Mouse (Mus musculus) heart, postnatal 10 days (tissue): ENCODE data around the gene Zfp872. TPM values are rescaled to one million over a fixed set of nuclear protein-coding genes. Genes with fewer than 3 reads are reported as not detected.
"Not testable (repeated sequence)": the region's sequence is repeated elsewhere in the genome, so short reads cannot be mapped to it uniquely, and the experiment has no call there.

ENCODE experiments used
- DNase-seq, 2 experiments: peaks; one replicate each; pipeline ENCODE4 v3.0.0; 2021
- intact Hi-C: fragments of 180-260 bp; cut with DNase I; formaldehyde crosslinking; loops from one replicate; pipeline ENCODE4 v1.15.1; 2025
- total RNA-seq, 2 experiments: library from RNA; stranded (reverse); gene quantifications; 2 replicates each; pipeline ENCODE4 v1.2.3; 2021

Gene Zfp872
- total RNA-seq, 2 experiments from 2014 or later = 0.17 to 0.20 TPM

DNA sequence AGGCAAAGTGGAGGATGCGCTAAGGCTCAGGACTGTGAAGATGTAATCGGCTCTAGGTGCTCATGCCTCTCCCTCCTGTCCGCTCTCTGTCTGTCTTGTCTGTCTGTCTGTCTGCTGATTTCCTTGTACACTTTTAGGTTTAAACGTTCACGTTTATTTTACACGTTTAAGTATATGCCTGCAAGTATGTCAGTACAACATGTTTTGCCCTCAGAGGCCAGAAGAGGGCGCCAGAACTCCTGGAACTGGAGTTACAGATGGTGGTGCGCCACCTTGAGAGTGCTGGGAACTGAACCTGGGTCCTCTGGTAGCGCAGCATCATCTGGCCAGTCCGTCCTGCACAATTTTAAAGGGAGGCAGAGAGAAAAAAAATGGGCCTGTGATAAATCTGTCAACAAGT lies 21.2 kb upstream of the Zfp872 start:
- no peak for DNase-seq
- intact Hi-C loops = no loop called here

DNA sequence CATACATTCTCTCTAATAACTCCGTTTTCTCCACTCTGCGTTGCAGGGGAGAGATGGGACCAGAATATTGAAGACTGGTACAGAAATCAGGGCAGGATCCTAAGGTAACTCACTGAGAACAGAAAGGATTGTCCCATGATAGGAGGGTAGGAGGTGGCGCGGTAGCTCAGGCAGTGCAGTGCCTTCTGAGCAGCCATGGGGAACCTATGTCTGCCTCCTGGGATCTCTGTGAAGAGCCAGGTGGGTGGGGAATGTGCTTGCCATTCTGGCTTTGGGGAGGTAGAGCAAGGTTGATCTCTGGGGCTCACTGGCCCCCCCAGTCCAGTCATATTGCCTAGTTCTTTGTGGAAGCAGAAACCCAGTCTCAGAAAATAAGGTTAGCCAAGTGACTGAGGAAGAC lies 20.1 kb upstream of the Zfp872 start:
- intact Hi-C loops = no loop called here
- DNase-seq = no peak

DNA sequence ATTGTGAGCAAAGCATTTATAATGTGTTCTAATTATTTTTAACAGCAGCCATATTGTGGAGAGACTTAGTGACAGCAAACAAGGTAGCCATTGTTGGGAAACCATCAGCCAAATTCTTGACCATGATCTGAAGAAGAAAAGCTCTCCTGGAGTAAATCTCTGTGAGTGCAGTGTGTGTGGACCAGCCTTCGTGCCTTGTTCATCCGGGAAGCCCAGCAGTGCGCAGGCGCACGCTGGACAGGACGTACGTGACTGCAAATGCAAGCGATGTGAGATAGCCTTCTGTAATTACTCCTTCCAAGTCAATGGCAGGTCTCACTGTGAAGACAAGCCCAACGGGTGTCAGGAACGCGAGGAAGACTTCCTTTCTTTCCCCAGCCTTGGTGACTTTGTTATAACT lies 18.6 kb upstream of the Zfp872 start:
- DNase-seq = no peak
- intact Hi-C loops = no loop called here

DNA sequence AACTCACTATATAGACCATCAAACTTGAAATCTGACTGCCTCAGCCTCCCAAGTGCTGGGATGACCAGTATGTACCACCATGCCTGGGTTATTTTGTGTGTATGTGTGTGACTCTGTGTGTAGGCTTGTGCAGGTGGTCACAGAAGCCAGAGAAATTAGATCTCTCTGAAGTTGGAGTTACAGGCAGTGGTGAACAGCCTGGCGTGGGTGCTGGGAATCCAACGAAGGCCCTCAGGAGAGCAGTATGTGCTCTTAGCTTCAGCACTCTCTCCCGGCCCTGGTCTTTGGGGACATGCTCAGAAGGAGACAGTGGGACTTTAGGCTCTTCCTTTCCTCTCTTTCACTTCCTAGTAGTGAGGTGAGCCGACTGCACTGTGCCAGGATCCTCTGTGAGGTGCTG lies 15.6 kb upstream of the Zfp872 start:
- intact Hi-C loops = no loop called here
- no peak for DNase-seq

DNA sequence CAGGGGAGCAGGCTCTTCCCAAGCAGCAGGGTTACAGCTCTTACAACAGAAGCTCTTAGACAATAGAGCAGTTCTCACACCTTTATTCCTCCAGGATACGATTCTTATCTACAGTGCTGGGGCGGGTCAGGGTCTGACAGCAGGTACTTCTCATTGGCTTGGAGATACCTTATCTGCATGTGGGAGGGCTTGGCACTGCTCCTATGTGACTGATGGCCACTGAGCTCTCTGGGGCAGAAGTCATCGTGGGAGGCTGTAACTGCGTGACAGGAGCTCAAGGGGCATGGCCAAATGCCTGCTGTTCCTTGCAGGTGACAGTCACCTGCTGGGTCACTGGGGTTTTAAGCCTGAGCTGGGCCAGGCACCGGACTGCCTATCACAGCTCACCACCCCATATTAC lies 8.5 kb downstream of the Zfp872 start:
- intact Hi-C loops = no loop called here
- no peak for DNase-seq

DNA sequence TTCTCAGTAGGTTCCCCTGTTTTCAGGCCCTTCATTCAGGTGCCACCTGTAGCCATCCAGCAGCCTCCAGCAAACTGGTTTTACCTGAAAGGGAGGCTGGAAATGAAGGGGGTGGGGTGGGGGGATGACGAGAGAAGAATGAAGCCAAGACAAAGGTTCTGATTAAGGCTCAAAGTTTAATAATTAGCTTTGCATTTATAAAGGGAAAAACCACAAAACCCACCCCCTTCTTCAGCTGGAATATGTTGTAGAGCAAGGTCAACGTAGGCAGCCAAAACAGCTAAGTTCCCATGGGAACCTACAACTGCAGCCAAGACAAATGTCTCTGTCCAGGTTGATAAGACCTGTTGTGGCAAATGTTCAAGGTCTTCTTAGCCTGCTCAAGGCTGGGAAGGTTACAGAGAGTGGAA lies 25.9 kb downstream of the Zfp872 start:
- intact Hi-C loops = no loop called here
- peak; percentile 50 to 53 for DNase-seq

DNA sequence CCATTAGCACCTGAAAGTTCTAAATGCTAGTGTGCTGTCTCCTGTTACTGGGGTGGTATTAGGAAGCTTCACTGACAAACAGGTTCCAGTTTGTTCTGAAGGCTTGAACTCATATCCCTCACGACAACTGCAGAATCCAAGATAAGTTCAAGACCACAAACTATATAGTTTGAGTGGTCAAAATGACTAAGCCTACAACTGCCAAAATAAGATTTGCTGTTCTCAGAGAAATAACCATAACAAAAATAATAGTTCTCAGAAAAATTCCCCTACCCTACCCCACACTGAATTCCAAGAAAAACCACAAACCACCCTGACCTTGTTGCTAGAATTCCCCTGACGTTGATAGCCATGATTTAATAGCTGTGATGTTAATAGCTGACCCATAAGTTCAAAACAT lies 26.7 kb downstream of the Zfp872 start:
- DNase-seq = no peak
- intact Hi-C loops = no loop called here

DNA sequence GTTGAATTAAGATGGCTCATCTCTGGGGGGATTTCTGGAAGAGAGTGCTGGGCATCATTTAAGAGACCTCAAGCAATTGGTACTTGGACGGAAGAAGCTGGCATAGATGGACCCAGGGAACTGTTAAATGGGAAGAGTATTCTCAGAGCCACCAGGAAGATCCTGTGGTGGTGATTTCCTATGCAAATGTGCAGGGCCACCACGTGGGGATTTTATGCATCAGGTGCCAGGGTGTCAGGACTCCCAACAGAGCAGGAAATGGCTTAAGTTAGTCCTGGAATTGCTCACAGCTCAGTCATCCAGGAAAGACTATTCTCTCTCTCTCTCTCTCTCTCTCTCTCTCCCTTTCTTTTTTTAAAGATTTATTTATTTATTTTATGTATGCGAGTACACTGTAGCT lies 28.8 kb downstream of the Zfp872 start:
- intact Hi-C loops = no loop called here
- DNase-seq = no peak

DNA sequence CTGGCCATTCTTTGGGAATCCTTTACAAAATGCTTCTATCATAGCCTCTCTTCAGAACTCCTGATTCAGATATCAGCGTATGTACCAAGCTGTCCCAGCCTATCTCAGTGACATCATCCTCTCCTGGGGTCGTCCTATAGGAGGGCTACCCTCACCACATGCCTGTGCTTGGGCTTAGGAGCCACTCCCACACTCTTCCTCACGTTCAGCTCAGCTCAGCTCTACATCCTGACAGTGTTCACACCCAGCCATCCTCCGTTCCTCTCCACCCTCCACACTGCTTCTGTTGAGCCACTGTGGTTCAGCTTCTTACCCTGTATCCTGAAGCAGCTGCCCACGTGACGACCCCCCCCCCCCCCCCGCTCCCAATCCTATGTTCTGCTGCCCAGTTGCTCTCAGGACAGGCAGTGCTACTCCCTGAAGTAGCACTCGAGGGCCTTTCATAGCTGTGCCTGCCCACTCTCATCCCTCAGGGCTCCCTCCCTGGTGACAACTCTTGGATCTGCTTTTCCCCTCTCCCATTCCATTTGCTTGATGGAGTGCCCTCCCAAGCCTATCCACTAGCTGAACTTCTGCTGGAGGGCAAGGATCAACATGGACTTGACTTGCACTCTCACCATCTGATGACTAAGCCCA lies 30.1 kb downstream of the Zfp872 start:
- intact Hi-C loops = no loop called here
- DNase-seq = no peak

DNA sequence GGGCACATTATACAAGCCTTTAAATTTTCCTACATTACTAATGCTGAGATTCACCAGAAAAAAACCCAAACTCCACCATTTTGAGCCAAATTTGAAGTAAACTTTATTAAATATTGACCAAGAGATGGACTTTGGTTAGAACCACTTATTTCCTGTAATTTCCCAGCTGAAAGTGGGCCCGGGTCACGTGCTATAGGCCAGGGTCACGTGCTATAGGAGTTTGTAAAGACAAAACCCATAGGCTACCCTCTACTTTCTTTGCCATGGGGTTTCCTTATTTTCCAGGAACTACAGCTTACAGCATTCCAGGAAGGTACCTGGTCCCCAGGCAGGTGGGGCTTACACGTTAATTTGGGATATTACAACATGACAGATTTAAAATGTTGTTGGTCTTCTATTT lies 36.2 kb downstream of the Zfp872 start:
- DNase-seq = no peak
- intact Hi-C loops = loop anchor here (2.0 kb wide), 1 partner anchor 67 kb away; the partner anchor contains the start of gene Pigyl

DNA sequence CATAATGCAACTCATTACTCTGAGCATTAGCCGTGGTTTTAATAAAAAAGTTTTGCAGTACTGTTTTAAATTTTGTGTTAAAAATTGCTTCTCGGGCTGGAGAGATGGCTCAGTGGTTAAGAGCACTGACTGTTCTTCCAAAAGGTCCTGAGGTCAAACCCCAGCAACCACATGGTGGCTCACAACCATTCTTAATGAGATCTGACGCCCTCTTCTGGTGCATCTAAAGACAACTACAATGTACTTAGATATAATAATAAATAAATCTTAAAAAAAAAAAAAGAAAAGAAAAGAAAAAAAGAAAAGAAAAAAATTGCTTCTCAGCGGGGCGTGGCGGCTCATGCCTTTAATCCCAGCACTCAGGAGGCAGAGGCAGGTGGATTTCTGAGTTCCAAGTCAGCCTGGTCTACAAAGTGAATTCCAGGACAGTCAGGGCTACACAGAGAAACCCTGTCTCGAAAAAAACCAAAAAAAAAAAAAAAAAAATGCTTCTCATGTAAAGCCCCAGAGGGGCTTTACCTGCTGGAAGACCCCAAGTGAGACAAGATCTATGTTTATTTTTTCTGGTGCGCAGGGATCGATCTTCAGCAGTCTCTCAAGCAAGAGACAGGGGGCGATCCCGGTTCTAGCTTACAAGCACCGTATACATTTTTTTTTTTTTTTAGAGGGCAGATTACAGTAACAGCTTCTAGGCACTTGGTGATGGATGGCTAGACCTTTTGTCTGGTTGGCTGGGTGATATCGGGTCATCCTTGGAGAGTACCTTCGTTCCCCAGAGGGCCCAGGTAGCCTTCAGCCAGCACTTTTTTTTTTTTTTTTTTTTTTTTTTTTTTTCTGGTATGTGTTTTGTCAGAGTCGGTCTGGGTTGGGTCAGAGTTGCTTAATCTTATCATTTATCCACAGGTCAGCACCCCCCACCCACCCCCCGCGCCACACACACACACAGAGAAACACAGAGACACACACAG lies 36.9 kb downstream of the Zfp872 start:
- intact Hi-C loops = loop anchor here (2.0 to 5.0 kb wide), 2 partner anchors 68 to 82 kb away; partner anchors contain the start of genes Pigyl and Zfp810

DNA sequence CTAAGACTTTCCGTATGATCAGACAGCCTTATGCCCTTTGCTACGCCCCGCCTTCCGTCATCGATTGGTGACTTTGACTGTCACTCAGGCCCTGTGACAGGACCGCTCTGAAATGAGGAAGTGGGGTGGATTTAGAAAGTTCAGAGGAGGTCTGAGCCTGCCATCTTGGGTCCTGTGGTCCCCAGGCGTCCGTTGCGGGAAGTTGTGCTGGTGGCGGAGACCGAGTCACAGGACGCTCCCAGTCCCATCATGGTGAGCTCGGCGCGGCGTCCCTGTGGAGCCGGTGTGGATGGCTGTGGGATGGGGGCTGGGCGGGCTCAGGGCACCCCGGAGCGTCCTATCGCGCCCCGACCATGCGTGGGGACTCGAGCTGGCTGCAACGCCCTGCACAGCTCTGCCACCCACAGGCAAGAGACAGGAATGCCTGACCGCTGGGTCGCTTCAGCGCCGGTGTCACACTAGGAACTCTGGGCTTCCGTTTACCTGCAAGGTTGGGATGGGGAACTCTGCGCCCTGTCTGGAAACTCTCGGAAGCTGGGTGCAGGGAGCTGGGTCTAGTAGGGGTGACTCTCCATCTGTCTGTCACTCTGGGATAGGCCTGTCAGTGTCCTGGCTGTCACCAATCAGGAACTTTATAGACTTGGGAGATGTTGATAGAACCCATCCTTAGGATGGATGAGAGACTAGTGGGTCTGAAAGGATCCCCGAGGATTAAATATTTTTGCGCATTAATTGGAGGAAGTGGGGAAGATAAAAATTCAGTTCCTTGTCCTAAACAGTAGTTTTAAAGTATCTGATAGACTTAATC lies 37.9 kb downstream of the Zfp872 start, which contains the start of gene Zfp809:
Zfp809 (plus strand) TSS at position 134 of the 808 bp plus-strand sequence.
- intact Hi-C loops = loop anchor here (2.0 to 5.0 kb wide), 2 partner anchors 69 to 82 kb away; partner anchors contain the start of genes Pigyl and Zfp810
- DNase-seq = peak; percentile 100

More for the DNA sequence above, 36.9 kb downstream of the Zfp872 start:
- DNase-seq = peak; percentile 25 to 41

DNA sequence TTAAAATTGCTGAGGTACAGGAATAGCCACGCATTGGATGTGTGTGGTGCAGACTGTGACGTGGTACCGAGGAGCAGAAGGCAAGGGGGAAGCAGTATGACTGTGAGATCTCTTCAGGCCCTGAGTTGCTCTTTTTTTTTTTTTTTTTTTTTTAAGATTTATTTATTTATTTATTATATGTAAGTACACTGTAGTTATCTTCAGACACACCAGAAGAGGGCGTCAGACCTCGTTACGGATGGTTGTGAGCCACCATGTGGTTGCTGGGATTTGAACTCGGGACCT lies 38.4 kb downstream of the Zfp872 start:
- not testable (repeated sequence) for DNase-seq
- intact Hi-C loops = loop anchor here (5.0 kb wide), 1 partner anchor 81 kb away; the partner anchor contains the start of gene Zfp810

DNA sequence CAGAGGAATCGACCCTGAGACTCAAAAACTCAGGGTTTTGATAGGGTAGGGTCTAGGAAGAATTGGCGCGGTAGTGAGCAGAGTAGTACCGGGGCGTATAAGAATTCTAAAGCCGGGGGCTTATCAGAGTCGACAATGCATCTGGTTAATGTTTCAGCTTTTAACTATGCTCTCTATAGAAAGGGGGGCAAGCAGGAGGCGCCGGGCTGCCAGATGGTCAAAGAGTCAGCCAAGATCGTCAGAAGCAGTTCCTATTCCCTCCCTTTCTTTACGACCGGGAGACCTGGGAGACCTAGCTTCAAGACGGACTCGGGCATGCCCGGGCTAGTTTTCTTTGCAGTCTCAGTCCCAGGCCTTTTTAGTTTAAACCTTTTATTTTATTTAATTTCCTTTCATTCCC lies 39.0 kb downstream of the Zfp872 start:
- intact Hi-C loops = loop anchor here (5.0 kb wide), 1 partner anchor 80 kb away; the partner anchor contains the start of gene Zfp810

DNA sequence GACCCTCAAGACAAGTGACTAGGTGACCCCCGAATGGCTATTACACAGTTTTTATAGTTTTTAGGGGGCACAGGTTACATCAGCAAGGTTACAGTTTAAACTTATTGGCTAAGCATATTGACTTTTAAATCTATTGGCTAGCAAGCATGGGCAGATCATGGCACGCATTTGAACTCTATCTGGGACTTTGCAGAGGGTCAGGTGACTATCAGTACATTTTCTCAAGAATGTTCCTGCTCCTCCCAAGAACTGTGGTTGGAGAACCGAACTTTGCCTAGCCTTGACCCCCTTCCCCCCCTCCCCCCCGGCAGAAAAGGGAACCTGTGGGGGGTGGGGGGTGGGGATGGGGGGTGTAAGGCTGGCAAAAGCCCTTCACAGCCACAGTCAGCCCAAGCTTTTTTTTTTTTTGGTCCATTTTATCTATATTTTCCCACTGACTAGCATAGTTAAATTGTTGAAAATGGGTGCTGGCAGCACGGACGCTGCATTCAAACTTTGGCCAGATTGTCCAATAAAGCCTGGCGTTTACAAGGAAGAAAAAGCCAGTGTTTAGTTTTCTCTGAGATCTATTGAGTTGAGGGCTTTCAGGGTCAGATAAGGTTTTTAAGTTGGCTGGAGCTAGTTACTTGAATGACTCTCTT lies 41.6 kb downstream of the Zfp872 start:
- intact Hi-C loops = loop anchor here (2.0 to 5.0 kb wide), 3 partner anchors 78 to 181 kb away; partner anchors contain the start of genes 9530077C05Rik and Zfp810
- DNase-seq = no peak

More for the DNA sequence above, 39.0 kb downstream of the Zfp872 start:
- peak; percentile 68 to 76 for DNase-seq

DNA sequence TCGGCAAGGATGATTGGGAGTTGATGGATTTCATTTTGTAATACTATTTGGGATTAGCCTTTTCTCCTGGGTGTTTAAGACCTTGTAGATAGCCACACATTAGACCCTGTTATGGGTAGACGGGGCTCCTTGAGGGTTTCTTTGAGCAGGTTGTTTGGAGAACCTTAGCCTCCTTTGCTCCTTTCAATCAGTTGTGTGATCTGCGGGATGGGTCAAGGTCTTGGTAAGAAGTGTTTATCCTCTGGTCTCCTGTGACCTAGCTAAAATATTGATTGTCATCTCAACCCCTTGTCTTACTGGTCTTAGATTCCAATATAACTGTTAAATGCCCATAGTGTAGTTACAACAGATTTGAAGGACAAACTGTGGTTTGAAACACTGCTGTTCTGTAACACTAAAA lies 42.2 kb downstream of the Zfp872 start:
- no peak for DNase-seq
- intact Hi-C loops = loop anchor here (2.0 kb wide), 2 partner anchors 99 to 181 kb away; partner anchors contain the start of gene 9530077C05Rik

DNA sequence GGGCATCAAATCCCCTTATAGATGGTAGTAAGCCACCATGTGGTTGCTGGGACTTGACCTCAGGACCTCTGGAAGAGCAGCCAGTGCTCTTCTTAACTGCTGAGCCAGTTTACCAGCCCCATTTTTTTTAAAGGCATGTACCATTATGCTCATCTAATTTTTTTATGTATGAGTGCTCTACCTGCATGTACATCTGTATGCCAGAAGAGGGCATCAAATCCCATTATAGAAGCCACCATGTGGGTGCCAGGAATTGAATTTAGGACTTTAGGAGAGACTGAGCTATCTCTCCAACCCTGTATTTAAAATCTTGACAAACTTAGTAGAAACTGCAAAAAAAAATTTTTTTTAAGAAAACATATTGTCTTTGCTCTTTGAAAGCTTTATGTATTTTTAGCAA lies 42.7 kb downstream of the Zfp872 start:
- intact Hi-C loops = loop anchor here (2.0 kb wide), 2 partner anchors 98 to 180 kb away; partner anchors contain the start of gene 9530077C05Rik
- no peak for DNase-seq

DNA sequence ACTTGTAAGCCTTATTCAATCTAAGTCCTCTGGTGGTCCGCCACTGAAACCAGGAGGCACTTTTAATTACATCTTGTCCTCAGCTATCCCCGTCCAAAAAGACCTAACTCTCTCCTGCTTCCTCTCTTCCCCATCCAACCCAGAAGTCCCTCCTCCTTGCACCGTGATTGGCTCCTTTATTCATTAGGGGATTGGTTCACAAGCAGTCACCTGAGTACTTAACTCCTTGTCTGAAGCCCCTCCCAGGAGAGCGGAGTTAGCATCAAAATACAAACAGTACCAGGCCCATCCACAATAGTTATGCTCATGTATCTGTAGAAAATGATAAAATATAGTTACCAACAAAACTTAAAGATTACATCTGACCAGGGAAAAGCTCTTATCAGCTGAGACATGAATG lies 52.1 kb downstream of the Zfp872 start:
- intact Hi-C loops = no loop called here
- DNase-seq = no peak

DNA sequence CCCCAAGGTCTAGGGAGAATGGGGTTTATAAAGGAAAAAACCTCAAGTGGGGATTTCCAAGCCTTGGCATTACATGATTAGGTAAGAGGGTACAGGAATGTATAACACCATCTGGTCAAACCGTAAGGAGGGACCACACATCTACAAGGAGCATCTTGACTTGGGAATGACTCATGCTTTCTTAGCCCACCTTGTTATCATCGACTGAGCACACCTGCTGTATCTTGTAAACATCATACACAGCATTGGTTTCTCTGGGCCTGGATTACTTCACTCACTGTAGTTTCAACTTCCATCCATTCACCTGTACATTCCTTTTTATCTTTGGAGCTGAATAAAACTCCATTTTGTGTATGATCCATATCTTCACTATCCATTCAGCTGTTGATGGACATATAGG lies 56.4 kb downstream of the Zfp872 start:
- intact Hi-C loops = no loop called here
- DNase-seq = no peak
